Mouse (Mus musculus) embryonic facial prominence, embryonic 15.5 days (tissue): Measurements from ENCODE around the gene Ms4a18. TPM values are rescaled to one million over a fixed set of nuclear protein-coding genes. Genes with fewer than 3 reads are reported as not detected.

ENCODE experiments used
- ATAC-seq: fragments of 200-750 bp; cut with Nextera tagmentation; 2 replicates; pipeline ENCODE4 v1.8.0; 2017; ENCODE audit warnings: low read depth, moderate TSS enrichment; ENCODE audit not compliant: insufficient number of reproducible peaks, low FRiP score, low TSS enrichment
- H3K27ac ChIP-seq: fragments of 300-500 bp; sonication (generic); replicated peaks from 2 replicates; pipeline ENCODE4 v1.5.1; 2015; ENCODE audit warnings: mild to moderate bottlenecking, inconsistent platforms
- H3K27me3 ChIP-seq: fragments of 300-500 bp; sonication (generic); 2 replicates; pipeline ENCODE4 v1.6.1; 2015; ENCODE audit warnings: inconsistent platforms
- H3K36me3 ChIP-seq: fragments of 300-500 bp; sonication (generic); 2 replicates; pipeline ENCODE4 v1.6.1; 2015; ENCODE audit warnings: mild to moderate bottlenecking, inconsistent platforms
- H3K4me1 ChIP-seq: fragments of 300-500 bp; sonication (generic); 2 replicates; pipeline ENCODE4 v1.6.1; 2015; ENCODE audit warnings: inconsistent platforms
- H3K4me2 ChIP-seq: fragments of 300-500 bp; sonication (generic); replicated peaks from 2 replicates; pipeline ENCODE4 v1.6.1; 2015; ENCODE audit warnings: mild to moderate bottlenecking, inconsistent platforms
- H3K4me3 ChIP-seq: fragments of 300-500 bp; sonication (generic); replicated peaks from 2 replicates; pipeline ENCODE4 v1.5.1; 2015; ENCODE audit warnings: mild to moderate bottlenecking, inconsistent platforms
- H3K9ac ChIP-seq: fragments of 300-500 bp; sonication (generic); 2 replicates; pipeline ENCODE4 v1.6.1; 2015; ENCODE audit warnings: inconsistent platforms
- H3K9me3 ChIP-seq: fragments of 300-500 bp; sonication (generic); replicated peaks from 2 replicates; pipeline ENCODE4 v1.6.1; 2016; ENCODE audit warnings: inconsistent platforms
- WGBS: fragments of 180-500 bp; shearing (Covaris S2); methylation state at CpG from one replicate; pipeline ENCODE4 v1.1.7; 2015; 5-methylcytosine and 5-hydroxymethylcytosine counted together
- polyA plus RNA-seq: library from polyadenylated mRNA; unstranded; fragments of >200 nt; fragmentation: Nextera tagmentation; extraction: Ambion mirVana; gene quantifications from 2 replicates; pipeline ENCODE4 v1.2.1, GENCODE M21; 2015

The Ms4a18 gene
- polyA plus RNA-seq, 1 experiment from 2014 or later = not detected

- no peaks in the 10 kb centered on the region for H3K9me3 ChIP-seq
- WGBS = 84% methylated on average over 5 of the region's 5 CpGs
These were observed 37.6 kb downstream of the Ms4a18 start for GRCm38 (mm10) chr19:10980210-10980609.

GRCm38 (mm10) chr19:10979184-10980168, 38.4 kb downstream of the Ms4a18 start:
- no peak overlapping the region for H3K9ac ChIP-seq
- no peak overlapping the region for H3K4me3 ChIP-seq
- no peak for ATAC-seq
- 11% methylated on average over 18 of the region's 18 CpGs for WGBS
- H3K4me1 ChIP-seq = peaks cover 10% of the 10 kb centered on the region
- no peaks in the 10 kb centered on the region for H3K9me3 ChIP-seq
- H3K27me3 ChIP-seq = no peaks in the 10 kb centered on the region
- no peaks in the 10 kb centered on the region for H3K36me3 ChIP-seq
- H3K27ac ChIP-seq = no peak overlapping the region
- H3K4me2 ChIP-seq = 0 out of 2 replicates have a peak overlapping the region, but pooled peaks have one; percentile 11

More at GRCm38 (mm10) chr19:10980210-10980609, 37.6 kb downstream of the Ms4a18 start:
- Histone ChIP-seq H3K4me3 (no peak overlapping the region), H3K27me3 (no peaks in the 10 kb centered on the region), H3K4me1 (peaks cover 10% of the 10 kb centered on the region), H3K36me3 (no peaks in the 10 kb centered on the region), H3K4me2 (no peak overlapping the region), H3K9ac (no peak overlapping the region), H3K27ac (no peak overlapping the region)
- no peak for ATAC-seq

GRCm38 (mm10) chr19:10976318-10976717, 41.5 kb downstream of the Ms4a18 start:
- no peaks in the 10 kb centered on the region for H3K36me3 ChIP-seq
- ATAC-seq = no peak
- WGBS = 39% methylated on average over 4 of the region's 4 CpGs
- peaks cover 10% of the 10 kb centered on the region for H3K4me1 ChIP-seq
- H3K27me3 ChIP-seq = no peaks in the 10 kb centered on the region
- H3K27ac ChIP-seq = no peak overlapping the region
- no peak overlapping the region for H3K9ac ChIP-seq
- no peak overlapping the region for H3K4me3 ChIP-seq
- no peaks in the 10 kb centered on the region for H3K9me3 ChIP-seq
- H3K4me2 ChIP-seq = no peak overlapping the region

GRCm38 (mm10) chr19:10975187-10975586, 42.6 kb downstream of the Ms4a18 start:
- no peak for ATAC-seq
- Histone ChIP-seq H3K4me1 (peaks cover 10% of the 10 kb centered on the region), H3K9me3 (no peaks in the 10 kb centered on the region), H3K27ac (no peak overlapping the region), H3K4me2 (no peak overlapping the region), H3K9ac (no peak overlapping the region), H3K4me3 (no peak overlapping the region), H3K36me3 (no peaks in the 10 kb centered on the region), H3K27me3 (no peaks in the 10 kb centered on the region)
- 80% methylated on average over 2 of the region's 2 CpGs for WGBS

- no peaks in the 10 kb centered on the region for H3K9me3 ChIP-seq
- H3K4me3 ChIP-seq = no peak within 1 kb of the TSS
- 35% methylated on average over 4 of the region's 4 CpGs for WGBS
- H3K36me3 ChIP-seq = no peaks in the 10 kb centered on the region
- no peak within 1 kb of the TSS for H3K9ac ChIP-seq
- peak; percentile 67 for ATAC-seq
- no peak within 1 kb of the TSS for H3K4me2 ChIP-seq
- H3K27me3 ChIP-seq = no peaks in the 10 kb centered on the region
- H3K4me1 ChIP-seq = peaks cover 4% of the 10 kb centered on the region
- H3K27ac ChIP-seq = 0 out of 2 replicates have a peak within 1 kb of the TSS, but pooled peaks have one; percentile 17
These were observed 43.5 kb downstream of the Ms4a18 start, which contains the start of gene Ms4a10 for GRCm38 (mm10) chr19:10974238-10974865. Gene Ms4a10, minus strand, starts transcription at chr19:10974670.

- ATAC-seq = no peak
- peaks cover 3% of the 10 kb centered on the region; the same call in 1 of the 2 replicates for H3K4me1 ChIP-seq
- WGBS = 63% methylated on average over 2 of the region's 2 CpGs
- no peaks in the 10 kb centered on the region for H3K36me3 ChIP-seq
- no peak overlapping the region for H3K9ac ChIP-seq
- no peak overlapping the region for H3K4me2 ChIP-seq
- no peak overlapping the region for H3K4me3 ChIP-seq
- no peaks in the 10 kb centered on the region for H3K27me3 ChIP-seq
- no peak overlapping the region for H3K27ac ChIP-seq
- H3K9me3 ChIP-seq = no peaks in the 10 kb centered on the region
These were observed 44.6 kb downstream of the Ms4a18 start for GRCm38 (mm10) chr19:10973187-10973586.

- Histone ChIP-seq H3K36me3 (no peaks in the 10 kb centered on the region), H3K27ac (no peak overlapping the region), H3K4me1 (peaks cover under 1% of the 10 kb centered on the region; the same call in 1 of the 2 replicates), H3K27me3 (no peaks in the 10 kb centered on the region), H3K9ac (no peak overlapping the region), H3K4me3 (no peak overlapping the region), H3K4me2 (no peak overlapping the region), H3K9me3 (no peaks in the 10 kb centered on the region)
- 55% methylated on average over 3 of the region's 3 CpGs for WGBS
- no peak for ATAC-seq
These were observed 45.2 kb downstream of the Ms4a18 start for GRCm38 (mm10) chr19:10972660-10973059.

GRCm38 (mm10) chr19:10970457-10970856, 47.4 kb downstream of the Ms4a18 start:
- no peak overlapping the region for H3K4me2 ChIP-seq
- no peaks in the 10 kb centered on the region for H3K36me3 ChIP-seq
- no peaks in the 10 kb centered on the region for H3K9me3 ChIP-seq
- 73% methylated on average over 3 of the region's 3 CpGs for WGBS
- H3K27me3 ChIP-seq = no peaks in the 10 kb centered on the region
- no peak overlapping the region for H3K9ac ChIP-seq
- no peak for ATAC-seq
- no peak overlapping the region for H3K4me3 ChIP-seq
- H3K4me1 ChIP-seq = no peaks in the 10 kb centered on the region
- H3K27ac ChIP-seq = no peak overlapping the region

GRCm38 (mm10) chr19:10968578-10968977, 49.3 kb downstream of the Ms4a18 start:
- no peaks in the 10 kb centered on the region for H3K9me3 ChIP-seq
- 94% methylated on average over 7 of the region's 7 CpGs for WGBS
- no peaks in the 10 kb centered on the region for H3K4me1 ChIP-seq
- H3K4me2 ChIP-seq = no peak overlapping the region
- H3K27me3 ChIP-seq = no peaks in the 10 kb centered on the region
- H3K4me3 ChIP-seq = no peak overlapping the region
- no peak for ATAC-seq
- H3K9ac ChIP-seq = no peak overlapping the region
- H3K36me3 ChIP-seq = no peaks in the 10 kb centered on the region
- no peak overlapping the region for H3K27ac ChIP-seq

- H3K36me3 ChIP-seq = no peaks in the 10 kb centered on the region
- no peak overlapping the region for H3K9ac ChIP-seq
- H3K4me1 ChIP-seq = no peaks in the 10 kb centered on the region
- ATAC-seq = no peak
- no peaks in the 10 kb centered on the region for H3K9me3 ChIP-seq
- H3K4me2 ChIP-seq = no peak overlapping the region
- H3K27me3 ChIP-seq = no peaks in the 10 kb centered on the region
- H3K27ac ChIP-seq = no peak overlapping the region
- H3K4me3 ChIP-seq = no peak overlapping the region
- 87% methylated on average over 7 of the region's 7 CpGs for WGBS
These were observed 52.1 kb downstream of the Ms4a18 start for GRCm38 (mm10) chr19:10965721-10966120.

- H3K27ac ChIP-seq = no peak overlapping the region
- H3K4me3 ChIP-seq = no peak overlapping the region
- no peak overlapping the region for H3K4me2 ChIP-seq
- H3K4me1 ChIP-seq = peaks cover 10% of the 10 kb centered on the region; the same call in 1 of the 2 replicates
- no peak for ATAC-seq
- H3K27me3 ChIP-seq = 0 out of 2 replicates have a peak, but pooled peaks cover 3% of the 10 kb centered on the region
- no peaks in the 10 kb centered on the region for H3K9me3 ChIP-seq
- no peaks in the 10 kb centered on the region for H3K36me3 ChIP-seq
- H3K9ac ChIP-seq = no peak overlapping the region
- 43% methylated on average over 12 of the region's 12 CpGs for WGBS
These were observed 57.9 kb downstream of the Ms4a18 start for GRCm38 (mm10) chr19:10959978-10960346.
